Mouse (Mus musculus): ENCODE data around the gene Grb10. TPM values are rescaled to one million over a fixed set of nuclear protein-coding genes. Genes with fewer than 3 reads are reported as not detected.

Gene Grb10
- polyA plus RNA-seq, 1 experiment, result 20.5 TPM

GRCm38 (mm10) chr11:12018604-12019003 is 19.9 kb downstream of the Grb10 start:
- Histone ChIP-seq H3K27ac (ENCODE audit: insufficient read depth, low read depth, low read length) (no peak overlapping the region), H3K27me3 (replicated peaks; ENCODE audit: control insufficient read depth, insufficient read depth, low read length) (no peaks in the 10 kb centered on the region), H3K36me3 (ENCODE audit: control insufficient read depth, insufficient read depth, low read length) (no peaks in the 10 kb centered on the region), H3K4me1 (ENCODE audit: control insufficient read depth, insufficient read depth, low read length) (no peaks in the 10 kb centered on the region; the same call in 1 of the 2 replicates), H3K4me3 (ENCODE audit: insufficient read depth, low read depth, low read length) (no peak overlapping the region)
- 91% methylated on average over 4 of the region's 4 CpGs for WGBS
- DNase-seq, result no peak
- no peak for TF ChIP-seq CTCF (conservative IDR thresholded peaks at IDR 0.05; ENCODE audit: insufficient read depth, insufficient read length, low read depth, low read length)
- no peak for TF ChIP-seq POLR2A (IDR thresholded peaks at IDR 0.05; ENCODE audit: low read depth, low read length)

- Histone ChIP-seq H3K36me3 (ENCODE audit: control insufficient read depth, insufficient read depth, low read length) (no peaks in the 10 kb centered on the region), H3K4me1 (ENCODE audit: control insufficient read depth, insufficient read depth, low read length) (no peaks in the 10 kb centered on the region), H3K27ac (ENCODE audit: insufficient read depth, low read depth, low read length) (no peak overlapping the region), H3K27me3 (replicated peaks; ENCODE audit: control insufficient read depth, insufficient read depth, low read length) (no peaks in the 10 kb centered on the region), H3K4me3 (ENCODE audit: insufficient read depth, low read depth, low read length) (no peak overlapping the region)
- DNase-seq, result no peak
- TF ChIP-seq CTCF (conservative IDR thresholded peaks at IDR 0.05; ENCODE audit: insufficient read depth, insufficient read length, low read depth, low read length) (no peak), POLR2A (IDR thresholded peaks at IDR 0.05; ENCODE audit: low read depth, low read length) (no peak)
- 78% methylated on average over 3 of the region's 3 CpGs for WGBS
Observed at GRCm38 (mm10) chr11:12010084-12010483, 28.4 kb downstream of the Grb10 start.

GRCm38 (mm10) chr11:12000293-12000910 is 38.1 kb downstream of the Grb10 start:
- no peaks in the 10 kb centered on the region for H3K36me3 ChIP-seq (ENCODE audit: control insufficient read depth, insufficient read depth, low read length)
- H3K4me1 ChIP-seq (ENCODE audit: control insufficient read depth, insufficient read depth, low read length), result no peaks in the 10 kb centered on the region
- H3K27ac ChIP-seq (ENCODE audit: insufficient read depth, low read depth, low read length), result no peak overlapping the region
- 86% methylated on average over 4 of the region's 4 CpGs for WGBS
- peak; percentile 37 for DNase-seq
- no peaks in the 10 kb centered on the region for H3K27me3 ChIP-seq (replicated peaks; ENCODE audit: control insufficient read depth, insufficient read depth, low read length)
- no peak overlapping the region for H3K4me3 ChIP-seq (ENCODE audit: insufficient read depth, low read depth, low read length)
- TF ChIP-seq POLR2A (IDR thresholded peaks at IDR 0.05; ENCODE audit: low read depth, low read length) (no peak), CTCF (conservative IDR thresholded peaks at IDR 0.05; ENCODE audit: insufficient read depth, insufficient read length, low read depth, low read length) (no peak)

GRCm38 (mm10) chr11:11998881-11999280 is 39.6 kb downstream of the Grb10 start:
- 59% methylated on average over 3 of the region's 3 CpGs for WGBS
- Histone ChIP-seq H3K36me3 (ENCODE audit: control insufficient read depth, insufficient read depth, low read length) (no peaks in the 10 kb centered on the region), H3K4me3 (ENCODE audit: insufficient read depth, low read depth, low read length) (no peak overlapping the region), H3K27me3 (replicated peaks; ENCODE audit: control insufficient read depth, insufficient read depth, low read length) (no peaks in the 10 kb centered on the region), H3K27ac (ENCODE audit: insufficient read depth, low read depth, low read length) (no peak overlapping the region), H3K4me1 (ENCODE audit: control insufficient read depth, insufficient read depth, low read length) (no peaks in the 10 kb centered on the region)
- DNase-seq, result no peak
- TF ChIP-seq CTCF (conservative IDR thresholded peaks at IDR 0.05; ENCODE audit: insufficient read depth, insufficient read length, low read depth, low read length), result no peak
- no peak for TF ChIP-seq POLR2A (IDR thresholded peaks at IDR 0.05; ENCODE audit: low read depth, low read length)

GRCm38 (mm10) chr11:11997045-11997444 is 41.4 kb downstream of the Grb10 start:
- TF ChIP-seq POLR2A (IDR thresholded peaks at IDR 0.05; ENCODE audit: low read depth, low read length) (no peak), CTCF (conservative IDR thresholded peaks at IDR 0.05; ENCODE audit: insufficient read depth, insufficient read length, low read depth, low read length) (no peak)
- no peak for DNase-seq
- Histone ChIP-seq H3K27me3 (replicated peaks; ENCODE audit: control insufficient read depth, insufficient read depth, low read length) (no peaks in the 10 kb centered on the region), H3K4me3 (ENCODE audit: insufficient read depth, low read depth, low read length) (no peak overlapping the region), H3K36me3 (ENCODE audit: control insufficient read depth, insufficient read depth, low read length) (no peaks in the 10 kb centered on the region), H3K27ac (ENCODE audit: insufficient read depth, low read depth, low read length) (no peak overlapping the region), H3K4me1 (ENCODE audit: control insufficient read depth, insufficient read depth, low read length) (no peaks in the 10 kb centered on the region)
- WGBS, result 70% methylated on average over 1 of the region's 1 CpGs

- WGBS, result 95% methylated on average over 1 of the region's 1 CpGs
- H3K27me3 ChIP-seq (replicated peaks; ENCODE audit: control insufficient read depth, insufficient read depth, low read length), result no peaks in the 10 kb centered on the region
- no peaks in the 10 kb centered on the region for H3K36me3 ChIP-seq (ENCODE audit: control insufficient read depth, insufficient read depth, low read length)
Observed at GRCm38 (mm10) chr11:11995371-11995770, 43.1 kb downstream of the Grb10 start.

GRCm38 (mm10) chr11:11993807-11994206 is 44.7 kb downstream of the Grb10 start:
- Histone ChIP-seq H3K27ac (ENCODE audit: insufficient read depth, low read depth, low read length) (no peak overlapping the region), H3K4me3 (ENCODE audit: insufficient read depth, low read depth, low read length) (no peak overlapping the region), H3K36me3 (ENCODE audit: control insufficient read depth, insufficient read depth, low read length) (no peaks in the 10 kb centered on the region), H3K27me3 (replicated peaks; ENCODE audit: control insufficient read depth, insufficient read depth, low read length) (no peaks in the 10 kb centered on the region), H3K4me1 (ENCODE audit: control insufficient read depth, insufficient read depth, low read length) (no peaks in the 10 kb centered on the region)
- no peak for DNase-seq
- no peak for TF ChIP-seq POLR2A (IDR thresholded peaks at IDR 0.05; ENCODE audit: low read depth, low read length)
- no peak for TF ChIP-seq CTCF (conservative IDR thresholded peaks at IDR 0.05; ENCODE audit: insufficient read depth, insufficient read length, low read depth, low read length)
- WGBS, result 78% methylated on average over 5 of the region's 5 CpGs

More at GRCm38 (mm10) chr11:11995371-11995770, 43.1 kb downstream of the Grb10 start:
- no peak for DNase-seq
- H3K4me1 ChIP-seq (ENCODE audit: control insufficient read depth, insufficient read depth, low read length), result no peaks in the 10 kb centered on the region
- no peak overlapping the region for H3K4me3 ChIP-seq (ENCODE audit: insufficient read depth, low read depth, low read length)
- no peak for TF ChIP-seq POLR2A (IDR thresholded peaks at IDR 0.05; ENCODE audit: low read depth, low read length)
- TF ChIP-seq CTCF (conservative IDR thresholded peaks at IDR 0.05; ENCODE audit: insufficient read depth, insufficient read length, low read depth, low read length), result no peak
- no peak overlapping the region for H3K27ac ChIP-seq (ENCODE audit: insufficient read depth, low read depth, low read length)

All from kidney, adult 2 months (tissue).